10 mouse cellular contexts compared by ENCODE assay signal in genomic region chr3:76067920-76068319, GRCm38 (mm10). TPM values are rescaled to one million over a fixed set of nuclear protein-coding genes. Genes with fewer than 3 reads are reported as not detected.
DNase-seq lines count a peak whose midpoint lies in the region; ATAC-seq and TF ChIP-seq lines count a peak whose summit lies in the region.
"Had no signal": no experiment of that assay in that cellular context is flagged by ENCODE, and none has a peak within 500 bp of the region (broad histone marks: within the 10 kb centered on the region; RNA-seq: fewer than 3 reads in every experiment).

No protein-coding gene starts in this region.

- no peak for TF ChIP-seq EP300 in CH12.LX (IDR thresholded peaks at IDR 0.05; ENCODE audit: low read length)

- CTCF ChIA-PET in Patski (lab: Charles Lee) = interaction anchor here (1.0 kb wide), 2 partner anchors 18 to 60 kb away, joined by 3 to 4 read pairs; no protein-coding TSS in a partner anchor

- H3K79me2 ChIP-seq in CH12.LX (replicated peaks; ENCODE audit: control insufficient read depth, extremely low read depth, insufficient read depth, poor library complexity, severe bottlenecking) = no peaks in the 10 kb centered on the region

- no peak for TF ChIP-seq POLR2A in CH12.LX (IDR thresholded peaks at IDR 0.05; ENCODE audit: low read depth, low read length)

- peak; percentile 65 for ATAC-seq in Patski
- peak; percentile 81; the same call in 1 of the 2 replicates for ATAC-seq in forebrain, embryonic 13.5 days

- H3K9me3 ChIP-seq in CH12.LX (replicated peaks; ENCODE audit: low read length) = no peaks in the 10 kb centered on the region
- H3K9me3 ChIP-seq in forebrain, embryonic 13.5 days (replicated peaks) = no peaks in the 10 kb centered on the region
- H3K9me3 ChIP-seq: midbrain, embryonic 12.5 days had no signal

- no peaks in the 10 kb centered on the region for H3K36me3 ChIP-seq in CH12.LX (replicated peaks in 1 of 2; ENCODE audit: control insufficient read depth in 1 of 2, insufficient read depth in 1 of 2, low read length in 1 of 2)
- H3K36me3 ChIP-seq in forebrain, embryonic 13.5 days (ENCODE audit: poor library complexity, severe bottlenecking) = no peaks in the 10 kb centered on the region
- H3K36me3 ChIP-seq: midbrain, embryonic 12.5 days had no signal

- no peak overlapping the region for H3K4me3 ChIP-seq in CH12.LX (replicated peaks in 1 of 3; ENCODE audit: low read depth in 2 of 3, low read length in 2 of 3, poor library complexity in 1 of 3)
- H3K4me3 ChIP-seq in forebrain, embryonic 13.5 days = no peak overlapping the region
- H3K4me3 ChIP-seq: midbrain, embryonic 12.5 days had no signal

- no peak overlapping the region for H3K4me2 ChIP-seq in CH12.LX (ENCODE audit: insufficient read depth, low read depth, poor library complexity, severe bottlenecking)
- H3K4me2 ChIP-seq in forebrain, embryonic 13.5 days = no peak overlapping the region
- H3K4me2 ChIP-seq: midbrain, embryonic 12.5 days had no signal

- no peaks in the 10 kb centered on the region for H3K27me3 ChIP-seq in CH12.LX (replicated peaks)
- peaks cover 24% of the 10 kb centered on the region for H3K27me3 ChIP-seq in Patski
- no peaks in the 10 kb centered on the region for H3K27me3 ChIP-seq in forebrain, embryonic 13.5 days
- H3K27me3 ChIP-seq: midbrain, embryonic 12.5 days had no signal

- POLR2A ChIA-PET in Patski (lab: Charles Lee) = interaction anchor here (0.6 kb wide), 1 partner anchor 417 kb away, joined by 3 read pairs; no protein-coding TSS in a partner anchor

- H3K4me1 ChIP-seq in CH12.LX (ENCODE audit: control insufficient read depth in 1 of 2, insufficient read depth in 2 of 2) = no peaks in the 10 kb centered on the region
- 0 out of 2 replicates have a peak, but pooled peaks cover 2% of the 10 kb centered on the region for H3K4me1 ChIP-seq in forebrain, embryonic 13.5 days

- in situ Hi-C loops in CH12.LX (cut with MboI; ENCODE audit: low pct_ligation_motif_present, low pct_unique_long_range_greater_than_20kb, low sequenced_read_pairs) = no loop called here
- in situ Hi-C loops in Patski (cut with MboI; ENCODE audit: low pct_unique_long_range_greater_than_20kb) = no loop called here

- dilution Hi-C loops in CH12.LX (cut with MboI; ENCODE audit: extremely low pct_ligation_motif_present, extremely low pct_unique_long_range_greater_than_20kb, low sequenced_read_pairs) = no loop called here

- peak; percentile 56 to 77 for TF ChIP-seq CTCF in CH12.LX (conservative IDR thresholded peaks at IDR 0.05 in 1 of 2, IDR thresholded peaks at IDR 0.05 in 1 of 2; ENCODE audit: low read depth in 2 of 2, low read length in 2 of 2)
- TF ChIP-seq CTCF in Patski (IDR thresholded peaks at IDR 0.05) = peak; percentile 67

- no peak overlapping the region for H3K9ac ChIP-seq in CH12.LX (ENCODE audit: insufficient read depth, low read depth)
- no peak overlapping the region for H3K9ac ChIP-seq in forebrain, embryonic 13.5 days
- H3K9ac ChIP-seq: midbrain, embryonic 12.5 days had no signal

- WGBS in forebrain, embryonic 13.5 days = 0% methylated on average over 3 of the region's 3 CpGs

- no peak overlapping the region for H3K27ac ChIP-seq in CH12.LX (ENCODE audit: insufficient read depth, low read depth)
- H3K27ac ChIP-seq in forebrain, embryonic 13.5 days = no peak overlapping the region
- H3K27ac ChIP-seq: midbrain, embryonic 12.5 days had no signal

- DNase-seq in layer of hippocampus, adult 9-10 months (ENCODE audit: low spot score) = peak; percentile 92
- DNase-seq in layer of hippocampus, postnatal 36 days = no peak
- peak; percentile 78 for DNase-seq in CH12.LX (ENCODE audit: extremely low read depth)
- DNase-seq in Patski (ENCODE audit: low read depth, low spot score) = peak; percentile 38
- DNase-seq in mesoderm, embryonic 11.5 days (ENCODE audit: low read depth, low spot score) = peak; percentile 83
- DNase-seq in adrenal gland, postnatal 25 days = no peak
- DNase-seq in thymus, postnatal 25 days = no peak

- TF ChIP-seq RAD21 in CH12.LX (IDR thresholded peaks at IDR 0.05; ENCODE audit: low read depth, low read length) = peak; percentile 89

TF ChIP-seq in CH12.LX, 34 proteins besides CTCF, POLR2A, EP300 and RAD21:
- TF ChIP-seq SMC3 (IDR thresholded peaks at IDR 0.05; ENCODE audit: low read depth, low read length) (peak; percentile 64), MEF2A (IDR thresholded peaks at IDR 0.05; ENCODE audit: borderline replicate concordance, low read depth, low read length) (no peak), E2F4 (IDR thresholded peaks at IDR 0.05; ENCODE audit: insufficient replicate concordance, low read depth, low read length) (no peak), TCF12 (IDR thresholded peaks at IDR 0.05; ENCODE audit: low read depth, low read length) (no peak), GABPA (IDR thresholded peaks at IDR 0.05; ENCODE audit: insufficient replicate concordance, low read depth, low read length) (no peak), JUN (IDR thresholded peaks at IDR 0.05; ENCODE audit: insufficient read depth, low read depth, low read length) (no peak), NRF1 (IDR thresholded peaks at IDR 0.05; ENCODE audit: low read depth, low read length) (no peak)

RNA-seq across cellular contexts. Expression of gene Fstl5, which starts 6.2 kb away (rescaled TPM):
- total RNA-seq in layer of hippocampus, postnatal 36 days (2021) = 10 to 100 TPM; 20.5 to 24.6 TPM
- not detected in 2 replicates for total RNA-seq in CH12.LX (2012; rRNA removed)
- total RNA-seq in CH12.LX (2014; rRNA removed) = not detected in 2 replicates
- polyA plus RNA-seq in CH12.LX (2012; ENCODE audit: insufficient read length, low read depth) = not detected in 2 replicates
- not detected for polyA plus RNA-seq in Patski (2021)
- polyA plus RNA-seq in forebrain, embryonic 13.5 days (2015; fragmentation: Nextera tagmentation; extraction: Ambion mirVana) = 24.6 and 25.6 TPM in 2 replicates
- total RNA-seq in adrenal gland, postnatal 25 days (2021) = 4.0 and 5.7 TPM in 2 replicates
- polyA plus RNA-seq: gonadal fat pad, adult 2 months had no signal

Comparison
In these comparisons a context has a peak if more than half of its experiments do, and no peak if none do; other contexts are left out.
1. DNase-seq: peak in layer of hippocampus, adult 9-10 months (single experiment), CH12.LX (single experiment), Patski (single experiment) and mesoderm, embryonic 11.5 days (single experiment); none in layer of hippocampus, postnatal 36 days (0 of 2), adrenal gland, postnatal 25 days (single experiment) and thymus, postnatal 25 days (single experiment).